Mouse (Mus musculus) kidney, embryonic 14.5 days (tissue): Measurements from ENCODE around the gene Bax. TPM values are rescaled to one million over a fixed set of nuclear protein-coding genes. Genes with fewer than 3 reads are reported as not detected.
A peak's percentile ranks its signal among the peaks of the same experiment; 100 is the strongest.
"Not testable (repeated sequence)": the region's sequence is repeated elsewhere in the genome, so short reads cannot be mapped to it uniquely, and the experiment has no call there.

Experiments used
- ATAC-seq: fragments of 200-750 bp; cut with Nextera tagmentation; 2 replicates; pipeline ENCODE4 v1.8.0; 2017; ENCODE audit warnings: moderate number of reproducible peaks, mild to moderate bottlenecking, moderate TSS enrichment, moderate library complexity; ENCODE audit not compliant: low FRiP score, low TSS enrichment
- H3K27ac ChIP-seq: fragments of 300-500 bp; sonication (generic); 2 replicates; pipeline ENCODE4 v1.5.1; 2014; ENCODE audit warnings: low read depth, mild to moderate bottlenecking, low read length, moderate library complexity, mixed read lengths
- H3K27me3 ChIP-seq: fragments of 300-500 bp; sonication (generic); 2 replicates; pipeline ENCODE4 v1.6.1; 2014; ENCODE audit warnings: mild to moderate bottlenecking, low read length; ENCODE audit not compliant: control insufficient read depth, insufficient read depth
- H3K36me3 ChIP-seq: fragments of 300-500 bp; sonication (generic); 2 replicates; pipeline ENCODE4 v1.6.1; 2014; ENCODE audit warnings: low read length, mixed read lengths; ENCODE audit not compliant: control insufficient read depth, insufficient read depth
- H3K4me1 ChIP-seq: fragments of 300-500 bp; sonication (generic); 2 replicates; pipeline ENCODE4 v1.6.1; 2014; ENCODE audit warnings: low read length, mixed read lengths; ENCODE audit not compliant: control insufficient read depth, insufficient read depth
- H3K4me2 ChIP-seq: fragments of 300-500 bp; sonication (generic); replicated peaks from 2 replicates; pipeline ENCODE4 v1.6.1; 2014; ENCODE audit warnings: low read depth, mild to moderate bottlenecking, low read length
- H3K4me3 ChIP-seq: fragments of 300-500 bp; sonication (generic); 2 replicates; pipeline ENCODE4 v1.5.1; 2014; ENCODE audit warnings: mild to moderate bottlenecking, low read length
- H3K9ac ChIP-seq: fragments of 300-500 bp; sonication (generic); 2 replicates; pipeline ENCODE4 v1.6.1; 2014; ENCODE audit warnings: low read depth, mild to moderate bottlenecking, low read length, moderate library complexity
- H3K9me3 ChIP-seq: fragments of 300-500 bp; sonication (generic); 2 replicates; pipeline ENCODE4 v1.6.1; 2016; ENCODE audit warnings: low read length; ENCODE audit not compliant: control insufficient read depth
- WGBS: fragments of 180-500 bp; shearing (Covaris S2); extraction: QIAGEN DNeasy Blood & Tissue Kit; methylation state at CpG from one replicate; pipeline ENCODE4 v1.1.7; 2014; 5-methylcytosine and 5-hydroxymethylcytosine counted together
- polyA plus RNA-seq: library from polyadenylated mRNA; unstranded; fragments of >200 nt; fragmentation: Nextera tagmentation; extraction: Ambion mirVana; gene quantifications from 2 replicates; pipeline ENCODE4 v1.2.1, GENCODE M21; 2014

Bax gene
- polyA plus RNA-seq, 1 experiment from 2014 or later, result 97.3 TPM

DNA sequence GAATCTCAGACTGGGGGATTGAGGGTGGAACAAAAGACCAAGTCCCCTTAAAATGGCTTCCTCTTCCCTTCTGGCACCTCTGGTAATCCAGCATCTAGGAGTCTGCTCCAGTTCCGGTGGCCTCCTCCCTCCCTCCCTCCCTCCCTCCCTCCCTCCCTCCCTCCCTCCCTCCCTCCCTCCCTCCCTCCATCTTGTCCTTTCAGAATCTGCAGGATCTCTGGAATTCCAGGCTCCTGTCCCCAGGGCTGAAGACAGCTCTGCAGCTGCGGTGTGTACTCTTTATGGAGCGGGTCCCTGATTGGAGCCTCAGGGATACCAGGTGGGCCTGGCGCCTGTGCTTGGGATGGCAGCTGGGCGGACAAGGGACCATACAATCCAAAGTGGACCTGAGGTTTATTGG, 5.4 kb downstream of the Bax start:
- Histone ChIP-seq H3K9ac (0 out of 2 replicates have a peak overlapping the region, but pooled peaks have one; percentile 83), H3K27me3 (no peaks in the 10 kb centered on the region)
- ATAC-seq, result no peak

DNA sequence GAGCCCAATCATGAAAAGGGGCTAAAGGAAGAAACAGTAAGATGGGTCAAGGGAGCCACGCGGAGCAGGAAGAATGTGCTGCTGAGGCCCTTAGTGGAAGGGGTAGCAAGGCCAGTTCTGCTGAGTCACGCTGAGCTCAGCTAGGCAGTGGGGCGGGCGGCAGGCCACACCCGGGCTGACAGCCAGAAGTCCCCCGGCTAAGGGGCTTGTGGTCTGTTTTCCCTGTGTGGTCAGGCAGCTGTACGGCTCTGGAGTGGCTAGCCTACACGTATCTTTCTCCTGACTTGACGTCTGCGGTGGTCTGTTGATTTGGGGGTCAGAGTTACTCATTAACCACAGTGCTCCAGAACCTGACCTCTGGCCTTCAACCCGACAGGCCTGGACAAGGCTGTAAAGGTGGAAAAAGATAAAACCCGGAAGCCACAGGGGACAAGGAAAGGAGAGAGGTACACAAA, 5.8 kb downstream of the Bax start:
- Histone ChIP-seq H3K4me2 (peak overlapping the region; percentile 53; the same call in 1 of the 2 replicates), H3K4me1 (peaks cover 34% of the 10 kb centered on the region), H3K36me3 (peaks cover 45% of the 10 kb centered on the region), H3K9ac (peak overlapping the region; percentile 83; the same call in 1 of the 2 replicates), H3K27ac (peak overlapping the region; percentile 88), H3K4me3 (peak overlapping the region; percentile 76; the same call in 1 of the 2 replicates), H3K27me3 (no peaks in the 10 kb centered on the region), H3K9me3 (no peaks in the 10 kb centered on the region)
- 20% methylated on average over 13 of the region's 13 CpGs for WGBS
- peak; percentile 2; the same call in 1 of the 2 replicates for ATAC-seq

More for the DNA sequence above, 5.4 kb downstream of the Bax start:
- no peaks in the 10 kb centered on the region for H3K9me3 ChIP-seq
- H3K4me2 ChIP-seq, result no peak overlapping the region
- WGBS, result 65% methylated on average over 5 of the region's 5 CpGs
- H3K36me3 ChIP-seq, result peaks cover 45% of the 10 kb centered on the region
- peaks cover 36% of the 10 kb centered on the region for H3K4me1 ChIP-seq
- H3K4me3 ChIP-seq, result no peak overlapping the region
- peak overlapping the region; percentile 88; the same call in 1 of the 2 replicates for H3K27ac ChIP-seq

DNA sequence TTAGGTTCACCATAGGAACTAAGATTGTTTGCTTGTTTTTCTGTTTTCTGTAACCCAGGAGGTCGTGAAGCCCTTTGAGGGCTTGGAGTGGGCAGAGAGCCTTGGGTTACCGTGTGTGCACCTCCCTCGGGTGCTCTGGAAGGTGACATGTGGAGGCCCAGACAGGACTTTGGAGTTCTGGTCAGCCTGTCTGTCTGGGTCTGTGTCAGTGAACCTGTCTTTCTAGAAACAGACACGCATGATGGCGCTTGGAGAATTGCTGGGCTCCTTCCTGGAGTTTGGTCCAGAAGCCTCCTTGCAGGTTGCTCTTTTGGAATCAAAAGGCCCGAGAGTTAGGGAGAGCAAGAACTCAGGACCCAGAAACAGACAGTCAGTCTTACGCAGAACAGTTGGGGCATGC, 6.3 kb downstream of the Bax start:
- Histone ChIP-seq H3K4me2 (peak overlapping the region; percentile 53), H3K4me3 (peak overlapping the region; percentile 76; the same call in 1 of the 2 replicates), H3K27ac (peak overlapping the region; percentile 88), H3K36me3 (peaks cover 45% of the 10 kb centered on the region), H3K27me3 (no peaks in the 10 kb centered on the region), H3K9me3 (no peaks in the 10 kb centered on the region), H3K9ac (peak overlapping the region; percentile 83; the same call in 1 of the 2 replicates), H3K4me1 (peaks cover 29% of the 10 kb centered on the region)
- WGBS, result 68% methylated on average over 7 of the region's 7 CpGs
- peak; percentile 0; the same call in 1 of the 2 replicates for ATAC-seq

DNA sequence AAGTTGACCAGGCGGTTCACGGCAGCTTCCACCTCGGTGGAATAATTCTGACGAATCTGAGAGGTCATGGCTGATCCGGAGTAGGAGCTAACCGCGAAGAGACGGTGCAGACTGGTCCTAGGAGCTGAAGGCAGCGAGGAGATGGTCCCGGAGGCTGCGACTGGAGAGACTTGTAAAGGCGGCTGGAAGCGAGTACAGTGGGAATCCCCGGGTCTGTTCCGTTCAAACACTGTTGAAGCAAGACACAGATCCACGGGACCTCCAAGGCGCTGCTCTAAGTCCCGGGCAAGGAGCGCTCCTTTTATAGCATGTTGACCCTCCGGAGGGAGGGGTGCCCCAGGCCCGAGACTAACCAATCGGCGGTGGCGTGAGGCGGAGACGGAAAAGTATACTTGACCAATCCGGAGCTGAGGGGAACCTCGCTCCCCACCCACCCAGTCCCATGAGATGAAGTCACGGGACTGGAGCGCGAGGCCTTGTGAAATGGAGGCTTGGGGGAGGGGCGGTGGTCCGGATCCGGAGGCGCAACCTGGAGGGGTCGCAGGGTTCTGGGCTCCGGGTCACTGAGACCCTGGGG, 7.0 kb downstream of the Bax start, which contains the start of gene Ftl1:
TSS of gene Ftl1 (minus strand) at position 321 of the 577 bp plus-strand sequence.
- Histone ChIP-seq H3K27ac (peak within 1 kb of the TSS; percentile 88), H3K4me3 (peak within 1 kb of the TSS; percentile 76), H3K9ac (peak within 1 kb of the TSS; percentile 83), H3K36me3 (peaks cover 45% of the 10 kb centered on the region), H3K4me1 (peaks cover 27% of the 10 kb centered on the region), H3K4me2 (peak within 1 kb of the TSS; percentile 89)
- peak; percentile 97 for ATAC-seq
- WGBS, result under 1% methylated on average over 27 of the region's 37 CpGs
- H3K9me3 ChIP-seq, H3K27me3 ChIP-seq: not testable (repeated sequence)

DNA sequence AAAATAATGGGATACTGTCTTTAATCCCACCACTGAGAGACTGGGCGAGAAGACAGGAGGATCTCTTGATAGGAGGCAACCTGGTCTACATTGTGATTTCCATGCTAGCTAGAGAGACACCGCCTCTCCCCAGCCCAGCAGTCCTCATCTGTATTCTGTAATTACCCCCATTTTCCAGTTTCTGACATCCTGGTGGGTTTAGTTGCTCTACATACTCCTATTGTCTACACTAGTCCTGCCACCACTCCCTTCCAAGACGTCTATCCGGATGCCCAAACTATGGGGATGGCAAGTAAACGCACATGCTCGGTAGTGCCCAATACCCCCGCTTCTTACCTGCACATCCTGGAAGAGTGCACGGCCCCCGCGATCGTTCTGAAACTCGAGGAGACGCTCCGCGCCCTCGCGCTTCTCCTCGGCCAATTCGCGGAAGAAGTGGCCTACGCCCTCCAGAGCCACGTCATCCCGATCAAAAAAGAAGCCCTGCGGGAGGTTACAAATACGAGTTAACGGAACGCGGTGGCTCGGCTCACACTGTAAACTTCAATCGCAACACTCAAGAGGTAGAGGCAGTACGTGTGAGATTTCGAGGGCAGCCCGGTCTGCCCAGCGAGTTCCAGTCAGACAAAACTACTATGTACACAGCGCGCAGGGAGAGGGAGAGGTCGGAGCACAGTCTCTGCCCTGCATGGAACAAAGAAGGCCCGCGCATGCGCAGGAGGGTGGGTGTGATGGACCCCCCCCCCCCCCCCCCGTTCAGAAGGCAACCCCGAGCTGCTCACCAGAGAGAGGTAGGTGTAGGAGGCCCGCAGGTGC, 7.7 kb downstream of the Bax start:
- Histone ChIP-seq H3K4me1 (peaks cover 27% of the 10 kb centered on the region), H3K27me3 (no peaks in the 10 kb centered on the region), H3K27ac (peak overlapping the region; percentile 78), H3K4me2 (peak overlapping the region; percentile 89), H3K9me3 (no peaks in the 10 kb centered on the region), H3K4me3 (peak overlapping the region; percentile 76), H3K36me3 (peaks cover 49% of the 10 kb centered on the region), H3K9ac (peak overlapping the region; percentile 83)
- WGBS, result under 1% methylated on average over 41 of the region's 43 CpGs
- ATAC-seq, result peak; percentile 58

DNA sequence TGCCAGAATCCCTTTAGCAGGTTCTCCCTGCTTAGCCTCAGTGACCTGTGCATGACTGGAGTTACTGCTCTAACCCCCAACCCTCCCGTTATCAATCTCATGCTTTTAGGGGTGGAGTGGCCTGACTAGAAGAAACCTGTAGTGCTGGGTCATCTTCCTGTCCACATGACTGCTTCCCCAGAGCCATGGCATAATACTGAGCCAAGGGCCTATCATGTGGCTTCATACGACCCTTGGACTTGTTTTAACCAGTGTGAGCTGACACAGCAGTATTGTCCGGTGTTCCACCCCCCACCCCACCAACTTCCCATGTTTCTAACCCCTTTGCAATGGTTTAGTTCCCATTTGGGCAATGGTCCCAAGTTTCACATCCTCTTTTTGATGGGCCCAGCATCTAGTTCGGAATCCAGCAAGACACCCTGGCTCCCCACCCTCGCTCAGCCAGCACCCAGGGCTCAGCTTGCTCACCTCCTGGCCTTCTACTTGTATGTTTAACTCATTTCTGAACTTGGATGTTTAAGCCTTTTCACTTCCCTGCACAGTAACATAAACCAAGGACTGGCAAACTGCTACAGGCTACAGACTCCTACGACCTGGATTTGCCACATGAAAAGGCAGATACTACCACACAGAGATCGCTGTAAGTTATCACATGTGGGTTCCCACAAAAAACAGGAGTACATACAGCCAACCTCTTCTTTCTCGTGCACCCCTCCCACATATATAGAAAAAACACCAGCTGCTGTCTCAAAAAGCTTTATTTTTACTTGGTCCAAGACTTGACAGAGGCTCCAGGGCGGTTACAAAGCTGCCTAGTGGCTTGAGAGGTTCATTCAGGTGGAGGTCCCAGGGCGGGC, 9.3 kb downstream of the Bax start:
- 55% methylated on average over 10 of the region's 10 CpGs for WGBS
- Histone ChIP-seq H3K9me3 (no peaks in the 10 kb centered on the region), H3K4me3 (peak overlapping the region; percentile 76), H3K36me3 (peaks cover 46% of the 10 kb centered on the region), H3K27me3 (no peaks in the 10 kb centered on the region), H3K27ac (peak overlapping the region; percentile 6; the same call in 1 of the 2 replicates), H3K4me2 (peak overlapping the region; percentile 89), H3K9ac (peak overlapping the region; percentile 83; the same call in 1 of the 2 replicates), H3K4me1 (peaks cover 27% of the 10 kb centered on the region)
- no peak for ATAC-seq

DNA sequence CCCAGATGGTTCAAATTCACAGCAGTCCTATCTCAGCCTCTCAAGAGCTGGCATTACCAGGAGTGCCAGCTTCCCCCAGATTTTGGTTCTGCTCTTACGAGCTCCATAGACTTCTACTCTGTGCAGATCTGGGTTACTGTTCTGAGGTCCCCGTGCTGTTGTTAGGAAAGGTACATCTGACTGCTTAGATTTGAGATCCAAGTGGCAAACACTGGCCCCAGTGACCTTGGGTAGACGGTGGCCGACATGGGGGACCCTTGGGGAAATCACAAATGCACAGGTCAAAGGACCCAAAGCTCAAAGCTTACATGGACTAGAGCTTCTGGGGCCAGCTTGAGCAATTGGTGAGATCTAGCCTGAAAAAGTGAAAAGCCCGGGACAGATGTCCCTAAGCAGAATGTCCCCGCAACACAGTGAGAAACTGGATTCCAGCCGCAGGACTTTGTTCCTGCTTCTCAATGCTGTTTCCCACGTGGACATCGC, 9.9 kb downstream of the Bax start:
- H3K36me3 ChIP-seq, result peaks cover 50% of the 10 kb centered on the region
- peaks cover 27% of the 10 kb centered on the region for H3K4me1 ChIP-seq
- peak overlapping the region; percentile 83; the same call in 1 of the 2 replicates for H3K9ac ChIP-seq
- 0 out of 2 replicates have a peak overlapping the region, but pooled peaks have one; percentile 89 for H3K4me2 ChIP-seq
- H3K27ac ChIP-seq, result peak overlapping the region; percentile 6; the same call in 1 of the 2 replicates
- WGBS, result 54% methylated on average over 9 of the region's 9 CpGs
- no peak overlapping the region; the same call in 1 of the 2 replicates for H3K4me3 ChIP-seq
- no peaks in the 10 kb centered on the region for H3K9me3 ChIP-seq
- ATAC-seq, result no peak
- H3K27me3 ChIP-seq, result no peaks in the 10 kb centered on the region
